Mouse (Mus musculus) liver, postnatal 0 days (tissue): ENCODE data around the gene Ate1. TPM values are rescaled to one million over a fixed set of nuclear protein-coding genes. Genes with fewer than 3 reads are reported as not detected.

Experiments used
- ATAC-seq: fragments of 200-750 bp; cut with Nextera tagmentation; 2 replicates; pipeline ENCODE4 v1.8.0; 2017; ENCODE audit warnings: mild to moderate bottlenecking, moderate library complexity
- DNase-seq: peaks from one replicate; pipeline ENCODE4 v3.0.0-alpha.2; 2016
- H3K27ac ChIP-seq: fragments of 300-500 bp; sonication (generic); 2 replicates; pipeline ENCODE4 v1.5.1; 2014; ENCODE audit warnings: antibody characterized with exemption, moderate library complexity, mild to moderate bottlenecking, low read depth
- H3K27me3 ChIP-seq: fragments of 300-500 bp; sonication (generic); 2 replicates; pipeline ENCODE4 v1.6.1; 2014; ENCODE audit warnings: low read length, control low read depth, mixed read lengths; ENCODE audit not compliant: insufficient read depth
- H3K36me3 ChIP-seq: fragments of 300-500 bp; sonication (generic); replicated peaks from 2 replicates; pipeline ENCODE4 v1.6.1; 2014; ENCODE audit warnings: mild to moderate bottlenecking, control low read depth, low read length, moderate library complexity, mixed read lengths; ENCODE audit not compliant: insufficient read depth
- H3K4me1 ChIP-seq: fragments of 300-500 bp; sonication (generic); 2 replicates; pipeline ENCODE4 v1.6.1; 2014; ENCODE audit warnings: antibody characterized with exemption, mild to moderate bottlenecking, control low read depth; ENCODE audit not compliant: insufficient read depth
- H3K4me2 ChIP-seq: fragments of 300-500 bp; sonication (generic); 2 replicates; pipeline ENCODE4 v1.6.1; 2014; ENCODE audit warnings: low read depth, mild to moderate bottlenecking, low read length, moderate library complexity, mixed read lengths
- H3K4me3 ChIP-seq: fragments of 300-500 bp; sonication (generic); 2 replicates; pipeline ENCODE4 v1.5.1; 2014; ENCODE audit warnings: low read depth, low read length
- H3K9ac ChIP-seq: fragments of 300-500 bp; sonication (generic); replicated peaks from 2 replicates; pipeline ENCODE4 v1.6.1; 2014; ENCODE audit warnings: mild to moderate bottlenecking, moderate library complexity
- H3K9me3 ChIP-seq: fragments of 300-500 bp; sonication (generic); 2 replicates; pipeline ENCODE4 v1.6.1; 2016; ENCODE audit warnings: mild to moderate bottlenecking, control low read depth, low read length, mixed read lengths
- CTCF ChIP-seq: sonication (generic); IDR thresholded peaks from 2 replicates; pipeline ENCODE4 v1.5.1; 2016; ENCODE audit warnings: antibody characterized with exemption, low read depth
- EP300 ChIP-seq: IDR thresholded peaks from 2 replicates; pipeline ENCODE4 v1.6.1; 2016; ENCODE audit warnings: antibody characterized with exemption, low read depth, mild to moderate bottlenecking
- WGBS: fragments of 180-500 bp; shearing (Covaris S2); extraction: QIAGEN DNeasy Blood & Tissue Kit; methylation state at CpG from one replicate; pipeline ENCODE4 v1.1.7; 2014; ENCODE audit not compliant: insufficient replicate concordance; 5-methylcytosine and 5-hydroxymethylcytosine counted together
- polyA plus RNA-seq: library from polyadenylated mRNA; unstranded; fragments of >200 nt; fragmentation: Nextera tagmentation; extraction: Ambion mirVana; gene quantifications from 2 replicates; pipeline ENCODE4 v1.2.1, GENCODE M21; 2015

Gene Ate1
- polyA plus RNA-seq, 1 experiment from 2014 or later: 25.1 TPM

GRCm38 (mm10) chr7:130368827-130369641, 151.1 kb downstream of the Ate1 start:
- Histone ChIP-seq H3K27me3 (no peaks in the 10 kb centered on the region), H3K36me3 (no peaks in the 10 kb centered on the region), H3K27ac (no peak overlapping the region), H3K4me3 (no peak overlapping the region), H3K9ac (no peak overlapping the region), H3K9me3 (no peaks in the 10 kb centered on the region), H3K4me1 (no peaks in the 10 kb centered on the region), H3K4me2 (no peak overlapping the region)
- DNase-seq (peak; percentile 7), ATAC-seq (no peak)
- TF ChIP-seq EP300 (no peak), CTCF (no peak)
- WGBS: 48% methylated on average over 24 of the region's 24 CpGs

DNA sequence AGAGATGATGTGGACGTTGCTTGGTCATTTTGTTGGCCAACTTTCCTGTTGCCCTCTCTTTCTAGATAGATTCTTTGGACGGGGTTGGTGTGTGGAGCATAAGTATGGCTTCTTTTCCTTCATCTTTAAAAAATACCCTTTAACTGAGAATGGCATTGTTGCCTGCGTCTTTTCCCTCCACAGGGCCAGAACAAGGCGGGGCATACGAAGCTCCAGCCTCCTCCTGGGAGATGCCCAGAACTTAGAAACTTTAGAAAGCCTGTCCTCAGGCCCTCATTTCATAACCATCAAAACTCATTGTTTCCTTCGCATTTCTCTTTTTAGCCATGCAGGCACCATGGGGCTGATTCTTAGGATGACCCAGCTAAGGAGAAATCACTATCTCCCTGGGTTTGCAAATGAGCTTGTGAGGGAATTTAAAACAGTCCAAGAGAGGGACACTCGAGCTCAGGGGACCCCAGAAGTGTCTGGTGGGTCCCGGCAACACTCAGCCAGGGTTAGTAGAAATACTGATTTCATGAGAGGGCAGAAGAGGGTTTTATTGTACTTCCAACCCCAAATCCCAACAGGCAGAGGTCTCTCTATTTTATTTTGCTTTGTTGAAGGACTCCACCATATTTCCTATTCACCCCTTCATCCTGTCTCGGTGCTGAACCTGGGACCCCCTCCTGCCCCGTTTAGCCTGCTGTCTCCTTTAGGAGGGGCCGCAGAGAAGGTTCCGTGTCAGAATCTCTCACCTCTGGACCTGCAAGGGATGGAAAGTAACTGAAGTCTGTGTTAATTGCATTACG, 151.9 kb downstream of the Ate1 start:
- 61% methylated on average over 13 of the region's 13 CpGs for WGBS
- ATAC-seq: no peak

DNA sequence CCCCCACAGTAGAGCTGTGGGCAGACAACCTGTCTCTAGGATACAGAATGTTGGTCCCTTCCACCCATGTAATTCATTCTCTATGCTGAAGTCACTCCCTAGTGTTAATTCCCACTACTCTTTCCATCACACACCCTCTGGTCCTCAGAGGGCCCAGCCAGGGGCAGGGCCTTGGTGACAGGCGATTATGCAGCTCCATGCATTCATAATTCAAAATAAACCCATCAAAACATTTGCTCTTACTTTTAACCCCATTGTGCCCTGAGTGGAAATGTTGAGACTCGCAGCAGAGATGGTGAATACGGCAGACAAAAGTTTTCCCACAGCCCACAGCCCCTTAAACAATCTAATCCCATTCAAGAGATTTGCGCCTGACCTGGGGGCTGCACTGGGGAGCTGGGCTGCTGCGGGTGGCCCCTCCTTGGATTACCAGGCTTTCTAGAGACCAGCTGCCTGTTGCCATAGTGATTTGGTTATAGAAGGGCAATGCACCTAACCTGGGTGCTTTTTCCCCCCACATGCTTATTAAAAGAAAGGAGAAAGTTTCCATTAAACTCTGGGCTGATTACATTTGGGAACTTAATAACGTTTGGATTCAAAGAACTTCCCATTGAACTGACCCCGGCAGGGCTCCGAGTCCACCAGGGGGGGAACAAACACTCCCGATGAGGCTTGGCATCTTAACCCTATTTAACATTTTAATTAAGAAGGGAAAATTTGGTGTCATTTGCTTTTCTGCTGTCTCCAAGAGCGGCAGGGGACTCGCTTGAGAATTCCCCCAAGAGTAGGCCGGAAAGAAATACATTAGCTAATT, 152.7 kb downstream of the Ate1 start:
- Histone ChIP-seq H3K4me2 (no peak overlapping the region), H3K9me3 (no peaks in the 10 kb centered on the region), H3K27me3 (no peaks in the 10 kb centered on the region), H3K9ac (no peak overlapping the region), H3K36me3 (no peaks in the 10 kb centered on the region), H3K4me1 (no peaks in the 10 kb centered on the region), H3K27ac (no peak overlapping the region), H3K4me3 (no peak overlapping the region)
- ATAC-seq (no peak), DNase-seq (no peak)
- TF ChIP-seq CTCF: no peak
- WGBS: 59% methylated on average over 12 of the region's 12 CpGs

More for the DNA sequence above, 151.9 kb downstream of the Ate1 start:
- Histone ChIP-seq H3K4me1 (no peaks in the 10 kb centered on the region), H3K4me2 (no peak overlapping the region), H3K27me3 (no peaks in the 10 kb centered on the region), H3K27ac (no peak overlapping the region), H3K4me3 (no peak overlapping the region), H3K9ac (no peak overlapping the region), H3K36me3 (no peaks in the 10 kb centered on the region), H3K9me3 (no peaks in the 10 kb centered on the region)
- TF ChIP-seq EP300 (no peak), CTCF (no peak)
- DNase-seq: peak; percentile 4

GRCm38 (mm10) chr7:130365711-130366110, 154.5 kb downstream of the Ate1 start:
- Histone ChIP-seq H3K4me2 (no peak overlapping the region), H3K9ac (no peak overlapping the region), H3K36me3 (no peaks in the 10 kb centered on the region), H3K27me3 (no peaks in the 10 kb centered on the region), H3K4me3 (no peak overlapping the region), H3K9me3 (no peaks in the 10 kb centered on the region), H3K4me1 (no peaks in the 10 kb centered on the region), H3K27ac (no peak overlapping the region)
- no peak for TF ChIP-seq CTCF
- ATAC-seq (no peak), DNase-seq (no peak)
- 91% methylated on average over 10 of the region's 10 CpGs for WGBS

Other genes with a start within 250 kb of the Ate1 start
- 67.8 and 72.6 TPM in 2 replicates for gene Nsmce4a, start 52.7 kb upstream of the Ate1 start, polyA plus RNA-seq
- gene Tacc2, start 57.1 kb upstream of the Ate1 start, polyA plus RNA-seq: 3.5 and 3.8 TPM in 2 replicates